Mouse (Mus musculus) CD4-positive helper T cell, adult 2 months (primary cell): ENCODE results near the gene Dpp6.
"Not testable (repeated sequence)": the region's sequence is repeated elsewhere in the genome, so short reads cannot be mapped to it uniquely, and the experiment has no call there.

Experiments used
- DNase-seq: peaks from one replicate; pipeline ENCODE4 v3.0.0-alpha.2; 2012; ENCODE audit warnings: low read depth, missing footprints, low spot score

The Dpp6 gene

DNA sequence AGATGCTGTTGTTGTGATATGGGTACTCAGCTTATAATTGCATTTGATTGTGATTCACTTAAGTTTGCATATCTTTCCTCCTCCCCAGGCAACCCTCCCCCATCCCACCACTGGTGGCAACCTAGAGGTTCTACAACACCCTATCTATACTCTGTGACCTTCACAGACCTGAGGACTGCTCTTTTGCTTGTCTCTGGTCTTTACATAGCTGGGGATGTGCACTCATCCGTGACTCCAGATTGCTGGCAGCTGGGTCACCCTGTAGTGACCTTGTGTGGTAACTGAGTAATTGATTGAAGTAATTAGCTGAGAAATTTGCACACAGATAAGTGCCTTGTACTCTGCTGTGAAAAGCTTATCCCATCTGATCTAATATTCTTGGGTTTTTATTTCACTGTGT lies 669.1 kb downstream of the Dpp6 start:
- DNase-seq: no peak

GRCm38 (mm10) chr5:27490942-27491341 lies 673.9 kb downstream of the Dpp6 start:
- DNase-seq: no peak

GRCm38 (mm10) chr5:27501338-27501737 lies 684.3 kb downstream of the Dpp6 start, which contains the start of gene Speer4b:
TSS of gene Speer4b (minus strand) at chr5:27501438.
- not testable (repeated sequence) for DNase-seq

- no peak for DNase-seq
Observed at GRCm38 (mm10) chr5:27518716-27519115, 701.7 kb downstream of the Dpp6 start.

DNA sequence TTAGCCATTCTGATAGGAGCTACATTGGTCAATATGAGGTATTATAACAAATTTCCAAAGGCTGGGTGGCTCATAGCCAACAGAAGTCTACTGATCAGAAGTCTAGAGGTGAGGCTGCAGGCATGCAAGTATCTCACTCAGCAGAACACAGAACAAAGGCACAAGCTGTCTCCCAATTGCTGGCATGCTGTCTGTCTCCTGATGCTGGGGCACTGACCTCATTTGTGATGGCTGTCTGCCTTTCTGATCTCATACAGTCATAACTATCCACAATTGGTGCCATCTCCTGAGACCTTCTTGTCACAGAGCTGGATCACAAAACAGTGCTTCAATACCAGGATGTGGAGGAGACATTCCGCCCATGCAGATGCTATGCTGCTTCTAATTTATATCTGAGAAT lies 709.9 kb downstream of the Dpp6 start:
- no peak for DNase-seq

- DNase-seq: no peak
Observed at GRCm38 (mm10) chr5:27544816-27545270, 727.8 kb downstream of the Dpp6 start.

DNA sequence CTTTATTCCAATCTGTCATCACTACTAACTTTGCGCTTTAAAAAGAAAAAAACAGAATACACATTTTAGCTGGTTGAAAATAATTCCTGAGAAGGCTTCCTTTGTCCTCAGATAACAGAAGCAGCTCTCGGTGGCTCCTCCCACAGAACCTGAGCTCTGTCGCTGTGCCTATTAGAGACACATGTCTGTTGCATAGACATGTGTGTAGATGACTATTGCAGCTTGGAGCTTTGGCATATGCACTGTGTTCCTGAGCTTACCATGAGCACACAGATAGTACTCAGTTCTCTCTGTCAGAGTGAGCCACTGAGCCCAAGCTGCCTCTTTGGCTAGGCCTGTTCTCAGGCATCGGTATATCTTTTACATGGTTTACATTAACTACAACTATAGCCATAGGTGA lies 732.3 kb downstream of the Dpp6 start:
- DNase-seq: no peak

GRCm38 (mm10) chr5:27565700-27566099 lies 748.7 kb downstream of the Dpp6 start:
- no peak for DNase-seq

DNA sequence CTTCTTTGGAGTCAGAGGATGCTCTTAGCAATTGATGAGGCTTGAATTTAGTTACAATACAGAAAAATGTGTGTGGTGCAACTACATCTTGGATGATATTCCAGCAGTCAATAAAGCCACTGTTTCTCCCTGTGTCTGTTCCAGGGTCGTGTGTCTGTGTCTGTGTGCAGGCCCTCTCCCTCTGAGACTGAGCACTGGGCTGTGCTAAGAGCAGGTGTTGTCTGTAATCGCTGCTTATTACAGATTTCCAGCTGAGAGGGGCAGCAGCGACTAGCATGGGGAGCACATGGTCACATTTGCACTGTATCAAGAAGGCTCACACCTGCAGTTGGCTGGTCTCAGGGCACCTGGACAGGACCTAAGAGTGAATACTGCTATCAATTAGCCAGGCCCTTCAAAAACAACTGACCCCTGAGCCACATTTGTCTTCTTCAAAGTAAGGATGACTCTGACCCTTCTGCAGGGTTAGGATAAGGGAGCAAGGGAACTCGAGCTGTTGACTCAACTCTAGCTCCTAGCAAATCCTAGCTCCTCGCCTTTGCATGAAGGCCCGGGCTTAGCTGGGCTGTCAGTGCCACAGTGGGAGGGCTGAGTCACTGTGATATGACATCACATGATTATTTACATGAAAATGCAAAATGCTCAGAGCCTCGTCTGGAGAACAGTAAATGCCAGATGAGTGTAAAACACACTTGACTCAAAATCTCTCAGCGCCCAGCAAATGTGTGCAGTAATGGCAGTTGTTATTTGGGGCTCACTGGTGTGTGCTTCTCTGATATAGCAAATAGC lies 771.2 kb downstream of the Dpp6 start:
- DNase-seq: no peak

DNA sequence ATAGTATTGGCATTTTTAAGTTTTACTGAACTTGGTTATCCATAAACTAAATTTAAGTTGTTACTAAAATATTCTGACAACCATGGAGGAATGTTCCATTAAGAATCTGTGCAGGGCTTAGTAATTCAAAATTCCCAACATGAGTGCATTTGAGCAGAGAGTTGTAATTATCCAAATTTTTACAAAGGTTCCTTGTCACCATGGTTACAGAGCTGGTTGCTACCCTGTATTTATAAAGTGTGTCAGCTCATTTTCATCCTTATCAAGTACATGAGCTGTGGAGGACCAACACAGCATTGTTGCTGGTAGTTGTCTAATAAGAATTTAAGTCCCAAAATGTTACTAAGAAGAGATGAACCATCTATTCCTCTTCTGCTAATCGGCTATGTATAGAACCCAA lies 787.1 kb downstream of the Dpp6 start:
- DNase-seq: no peak

- DNase-seq: peak; percentile 15
Observed at GRCm38 (mm10) chr5:27615769-27616168, 798.8 kb downstream of the Dpp6 start.

- no peak for DNase-seq
Observed at GRCm38 (mm10) chr5:27621811-27622210, 804.8 kb downstream of the Dpp6 start.

DNA sequence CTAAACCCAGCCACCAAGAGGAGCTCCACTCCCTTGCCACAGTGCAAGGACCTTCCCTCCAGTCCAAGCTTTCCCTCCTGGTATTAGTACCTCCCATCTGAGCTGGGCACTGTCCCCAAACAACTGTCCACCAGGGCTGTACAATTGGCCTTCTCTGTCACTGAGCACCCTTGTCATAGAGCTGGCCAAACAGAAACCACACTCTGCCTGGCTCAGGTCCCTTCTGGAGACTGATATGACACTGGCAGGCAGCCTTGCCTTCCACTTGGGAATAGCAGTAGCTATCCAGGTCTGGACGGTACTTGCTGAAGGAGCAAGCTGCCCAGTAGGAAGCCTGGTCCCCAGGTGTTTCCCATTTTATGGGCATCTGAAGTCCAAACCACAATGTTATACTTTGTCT lies 806.9 kb downstream of the Dpp6 start:
- DNase-seq: no peak

DNA sequence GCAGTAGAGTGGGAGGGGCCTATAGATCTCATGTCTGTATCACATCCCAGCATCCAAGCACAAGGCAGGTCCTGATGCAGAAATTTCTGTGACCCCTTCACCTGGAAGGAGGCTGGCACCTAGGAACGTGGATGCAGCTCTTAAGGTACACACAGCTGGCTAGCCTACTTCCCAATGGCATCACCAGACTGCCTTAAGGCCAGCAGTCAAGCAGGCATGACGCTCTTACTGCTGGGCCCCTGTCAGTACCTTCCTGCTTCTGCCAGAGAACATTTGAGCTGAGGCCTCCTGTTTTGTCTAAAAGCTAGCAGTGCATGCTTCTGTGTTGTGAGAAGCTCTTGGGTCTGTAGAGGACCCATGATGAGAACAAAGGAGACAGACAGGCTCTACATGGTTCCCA lies 815.1 kb downstream of the Dpp6 start:
- DNase-seq: no peak

- no peak for DNase-seq
Observed at GRCm38 (mm10) chr5:27635941-27636340, 818.9 kb downstream of the Dpp6 start.

GRCm38 (mm10) chr5:27641876-27642275 lies 824.9 kb downstream of the Dpp6 start:
- DNase-seq: no peak

GRCm38 (mm10) chr5:27651879-27652814 lies 835.1 kb downstream of the Dpp6 start:
- DNase-seq: peak; percentile 36

- DNase-seq: no peak
Observed at GRCm38 (mm10) chr5:27656101-27656500, 839.1 kb downstream of the Dpp6 start.

- DNase-seq: no peak
Observed at GRCm38 (mm10) chr5:27657672-27658071, 840.7 kb downstream of the Dpp6 start.

DNA sequence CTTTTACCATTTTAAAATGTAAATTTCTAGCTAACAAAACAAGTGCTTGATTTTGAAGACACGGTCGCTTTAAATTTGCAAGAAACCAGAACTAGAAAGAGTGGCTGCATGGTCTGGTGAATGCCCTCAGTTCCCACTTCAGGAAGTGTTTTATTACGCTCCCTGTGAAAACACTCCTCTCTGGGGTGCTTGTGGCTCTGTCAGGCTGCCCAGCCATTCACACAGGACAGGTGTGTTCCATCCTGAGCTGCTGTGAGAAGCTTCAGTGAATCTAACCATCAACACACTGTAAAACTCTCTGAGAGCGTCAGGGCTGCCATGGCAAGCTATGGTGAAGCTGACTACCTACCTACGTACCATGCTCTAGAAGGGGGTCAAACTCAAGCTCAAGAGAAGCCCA lies 841.2 kb downstream of the Dpp6 start:
- no peak for DNase-seq

DNA sequence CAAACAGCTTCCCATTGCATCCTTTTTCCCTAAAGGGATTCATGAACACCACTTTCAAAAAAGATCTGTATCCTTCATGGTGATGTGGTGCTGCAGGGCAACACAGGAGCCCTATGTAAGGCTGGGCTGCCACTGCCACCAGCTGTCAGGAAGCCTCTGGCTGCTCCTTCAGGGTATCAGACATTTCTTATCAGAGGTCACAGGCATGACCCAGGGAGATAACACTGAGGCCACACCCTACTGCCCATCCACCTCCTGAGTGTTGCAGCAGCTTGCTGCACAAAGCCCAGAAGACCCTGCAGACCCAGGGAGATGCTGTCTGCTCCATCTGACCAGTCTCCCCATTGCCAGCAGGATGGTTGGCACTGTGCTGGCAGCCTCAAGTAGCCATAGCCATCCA lies 841.6 kb downstream of the Dpp6 start:
- no peak for DNase-seq

DNA sequence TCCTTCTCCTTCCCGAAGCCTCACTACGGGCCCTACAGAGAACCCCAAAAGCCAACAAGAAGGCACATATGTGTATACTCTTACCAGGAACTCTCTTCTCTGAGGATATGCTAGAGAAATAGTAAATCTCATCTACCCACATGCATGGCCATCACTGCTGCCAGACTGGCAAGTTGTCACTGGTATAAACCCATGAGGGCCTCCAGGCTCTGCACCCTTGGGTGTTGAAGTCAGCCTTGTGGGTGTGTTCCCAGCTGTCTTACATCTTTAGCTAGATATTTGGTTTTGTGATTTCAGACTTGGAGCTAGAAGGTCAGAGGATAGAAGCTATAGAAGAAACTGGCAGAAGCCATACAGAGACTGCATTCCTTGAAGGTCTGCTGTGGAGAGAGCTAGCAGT lies 842.0 kb downstream of the Dpp6 start:
- no peak for DNase-seq

DNA sequence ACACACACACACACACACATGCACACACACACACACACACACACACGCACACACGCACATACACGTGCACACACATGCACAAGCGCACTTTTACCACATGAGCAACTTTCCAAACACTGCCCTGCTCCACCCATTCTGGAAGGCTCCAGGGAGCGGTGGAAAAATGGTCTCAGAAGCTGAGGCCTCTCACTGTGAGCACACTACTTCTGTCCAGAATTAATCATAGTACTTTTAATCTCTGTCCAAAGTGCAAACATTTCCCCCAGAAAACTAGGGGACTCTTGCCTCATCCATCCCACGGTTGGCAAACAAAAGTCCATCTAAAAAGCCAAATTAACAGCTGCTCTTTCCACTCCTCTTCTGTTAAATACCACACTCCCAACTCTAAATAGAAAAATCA lies 842.8 kb downstream of the Dpp6 start:
- DNase-seq: no peak
